Mouse (Mus musculus): ENCODE measurements around the gene Gm5129. TPM values are rescaled to one million over a fixed set of nuclear protein-coding genes. Genes with fewer than 3 reads are reported as not detected.
A peak's percentile ranks its signal among the peaks of the same experiment; 100 is the strongest.
"Not testable (repeated sequence)": the region's sequence is repeated elsewhere in the genome, so short reads cannot be mapped to it uniquely, and the experiment has no call there.

The Gm5129 gene
- not detected for total RNA-seq (2021)
- long read RNA-seq, experiment 1, partial matches to known transcripts = 0 of 1 reads
- long read RNA-seq, experiment 1, other reads (novel, unspliced or antisense) = 0 of 1 reads
- long read RNA-seq, experiment 2 = 0 reads

DNA sequence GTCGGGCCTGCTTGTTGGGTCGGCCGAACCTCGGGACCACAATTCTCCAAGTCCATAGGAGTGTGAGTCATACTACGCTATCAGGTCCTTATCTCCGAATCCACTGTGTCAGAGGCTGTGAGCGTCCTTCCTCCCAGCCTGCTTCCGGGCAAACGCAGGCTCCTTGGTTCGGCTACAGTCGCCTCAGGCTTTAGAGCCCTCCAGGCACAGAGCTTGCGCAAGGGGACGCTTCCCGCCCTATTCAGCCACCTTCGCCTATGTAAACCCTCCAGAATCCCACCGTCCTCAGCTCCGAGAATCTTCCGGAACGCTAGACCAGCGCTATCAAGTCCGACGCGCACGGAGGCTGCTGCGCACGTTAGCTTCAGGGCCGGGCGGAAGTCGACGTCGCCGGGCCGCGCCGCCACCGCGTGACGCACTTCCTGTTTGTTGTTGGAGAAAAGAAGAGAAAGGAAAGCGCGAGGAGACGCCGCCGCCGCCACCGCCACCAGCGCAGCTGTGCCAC, at the start of gene Gm5129, which contains the start of gene Dnajb6:
TSS of gene Gm5129 (minus strand) at position 380 of the 505 bp plus-strand sequence.
TSS of gene Dnajb6 (plus strand) at position 132 of the 505 bp plus-strand sequence.
- peak; percentile 99 for DNase-seq

GRCm38 (mm10) chr5:29784906-29785305, 49.2 kb upstream of the Gm5129 start:
- DNase-seq = not testable (repeated sequence)

GRCm38 (mm10) chr5:29782261-29782660, 46.5 kb upstream of the Gm5129 start:
- no peak for DNase-seq

GRCm38 (mm10) chr5:29779733-29780132, 44.0 kb upstream of the Gm5129 start:
- not testable (repeated sequence) for DNase-seq

DNA sequence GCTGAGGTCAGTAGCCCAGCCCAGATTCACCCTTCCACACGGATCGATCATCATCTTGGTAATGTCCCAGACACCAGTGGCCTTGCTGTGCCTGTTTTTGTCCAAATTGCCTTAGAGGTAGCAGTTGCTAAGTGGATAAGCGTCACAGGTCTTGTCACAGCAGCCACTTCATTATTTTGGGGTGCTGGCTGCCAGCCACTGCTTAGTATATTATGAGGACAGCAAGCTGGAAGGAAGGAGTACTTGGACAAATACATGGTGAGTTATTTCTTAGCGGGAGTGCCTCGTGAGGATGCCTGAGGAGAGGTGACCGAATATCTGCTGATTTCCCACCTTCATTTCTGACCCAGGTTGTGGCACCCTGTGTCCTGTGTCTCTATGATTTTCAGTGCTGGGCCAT, 42.3 kb upstream of the Gm5129 start:
- no peak for DNase-seq

GRCm38 (mm10) chr5:29775437-29775836, 39.7 kb upstream of the Gm5129 start:
- no peak for DNase-seq

DNA sequence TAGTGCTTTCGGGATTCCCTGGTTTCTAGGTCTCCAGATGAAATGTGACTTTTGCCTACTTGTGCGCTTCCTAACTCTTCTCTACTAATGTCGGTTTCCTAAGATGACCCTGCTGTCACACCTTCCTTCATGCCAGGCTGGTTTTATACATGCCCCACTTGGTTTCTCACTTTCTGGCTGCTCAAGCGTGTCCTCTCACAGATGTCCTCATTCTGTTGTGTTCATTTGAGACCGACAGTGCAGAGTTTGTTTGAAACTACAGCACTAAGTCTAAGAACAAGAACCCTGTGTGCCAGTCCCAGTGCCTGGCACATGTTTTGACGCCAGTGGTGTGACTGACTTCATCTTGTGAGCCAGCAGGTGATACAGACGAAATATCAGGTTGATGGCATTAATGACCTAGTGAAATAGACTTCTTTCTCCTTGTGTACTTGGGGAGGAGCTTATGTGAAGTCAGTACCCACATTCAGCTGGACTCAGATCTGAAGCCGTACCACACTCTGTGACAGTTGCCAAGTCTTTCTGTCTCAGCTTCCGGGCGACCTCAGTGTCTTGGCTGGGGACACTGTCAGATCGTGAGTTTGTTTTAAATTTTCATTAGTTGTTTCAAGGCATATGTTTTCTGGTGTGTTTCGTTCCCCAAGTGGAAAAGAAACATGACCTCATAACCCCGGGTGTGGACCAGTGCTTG, 37.9 kb upstream of the Gm5129 start:
- no peak for DNase-seq

- no peak for DNase-seq
Measured at GRCm38 (mm10) chr5:29772651-29773330, 37.1 kb upstream of the Gm5129 start.

DNA sequence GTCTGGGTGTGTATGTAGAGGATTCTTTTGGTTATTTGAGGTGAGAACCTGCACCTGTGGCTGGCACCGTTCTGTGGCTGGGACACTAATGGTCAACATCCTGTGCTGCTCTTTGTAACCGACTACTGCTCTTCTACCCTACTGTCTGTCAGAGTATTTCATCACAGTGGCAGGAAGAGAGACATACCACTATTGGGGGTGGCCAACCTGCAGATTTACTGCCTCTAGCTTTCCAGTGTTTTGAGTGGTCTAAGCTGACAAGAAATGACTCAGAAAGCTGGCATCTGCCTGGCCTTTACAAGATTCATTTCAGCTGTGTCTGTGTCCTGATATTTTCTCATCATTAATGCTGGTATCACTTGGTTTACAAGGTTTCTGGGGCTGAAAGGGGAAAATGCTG, 36.3 kb upstream of the Gm5129 start:
- DNase-seq = no peak

DNA sequence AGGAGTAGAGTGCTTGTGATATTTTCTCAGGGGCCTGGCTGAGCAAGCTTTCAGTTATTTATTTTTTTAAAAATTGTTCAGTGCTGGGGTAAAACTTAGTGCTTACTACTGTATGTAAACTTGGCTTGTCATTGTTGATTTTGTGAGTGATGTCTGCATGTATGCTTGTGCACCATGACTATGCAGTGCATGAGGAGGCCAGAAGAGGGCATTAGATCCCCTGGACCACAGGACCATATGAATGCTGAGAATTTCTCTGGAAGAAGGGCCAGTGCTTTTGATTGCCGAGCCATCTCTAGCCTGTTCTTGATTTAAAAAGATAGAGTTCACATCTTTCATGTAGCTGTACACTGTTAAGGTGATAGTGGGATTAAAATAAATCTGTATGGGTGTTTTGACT, 35.2 kb upstream of the Gm5129 start:
- DNase-seq = no peak

- DNase-seq = no peak
Measured at GRCm38 (mm10) chr5:29759318-29759717, 23.6 kb upstream of the Gm5129 start.

GRCm38 (mm10) chr5:29752894-29753293, 17.2 kb upstream of the Gm5129 start:
- no peak for DNase-seq

DNA sequence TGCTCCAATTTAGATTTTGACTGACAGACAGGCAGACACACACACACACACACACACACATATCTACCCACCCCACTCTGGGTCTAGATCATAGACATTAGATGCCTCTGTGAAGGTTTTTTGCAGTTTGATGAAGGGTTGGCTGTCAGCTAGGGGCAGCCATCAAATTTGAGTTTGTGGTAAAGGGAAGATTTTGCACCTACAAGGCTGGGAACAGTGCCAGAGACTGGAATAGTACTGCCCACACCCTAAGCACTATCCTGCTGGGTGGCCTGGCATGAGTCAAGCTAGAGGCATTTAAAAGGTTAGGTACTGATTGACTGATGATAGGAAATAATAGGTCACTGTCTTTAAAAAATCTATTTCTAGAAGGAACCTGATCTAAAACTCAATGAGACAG, 15.6 kb upstream of the Gm5129 start:
- peak; percentile 38 for DNase-seq

DNA sequence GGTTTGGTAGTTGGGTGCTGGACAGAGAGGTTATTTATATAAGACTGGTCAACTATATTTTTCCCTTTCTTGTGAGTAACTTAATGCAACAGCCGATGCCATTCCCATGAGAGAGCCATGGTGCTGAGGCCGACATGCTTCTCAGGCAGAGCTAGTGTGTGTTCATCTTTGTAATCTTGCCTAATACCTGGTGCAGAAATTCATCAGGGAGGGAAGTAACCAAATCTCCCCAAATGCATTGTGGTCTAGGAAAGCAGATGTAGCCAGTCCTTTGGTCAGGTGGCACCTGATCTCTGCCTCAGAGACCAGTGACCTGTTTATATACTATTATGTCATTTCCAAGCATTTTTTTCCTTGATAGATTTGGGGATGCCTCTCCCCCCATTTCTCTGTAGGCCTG, 11.9 kb upstream of the Gm5129 start:
- no peak for DNase-seq

- no peak for DNase-seq
Measured at GRCm38 (mm10) chr5:29741093-29741492, 5.4 kb upstream of the Gm5129 start.

- DNase-seq = no peak
Measured at GRCm38 (mm10) chr5:29740651-29741050, 4.9 kb upstream of the Gm5129 start.

- no peak for DNase-seq
Measured at GRCm38 (mm10) chr5:29738076-29738475, 2.3 kb upstream of the Gm5129 start.

DNA sequence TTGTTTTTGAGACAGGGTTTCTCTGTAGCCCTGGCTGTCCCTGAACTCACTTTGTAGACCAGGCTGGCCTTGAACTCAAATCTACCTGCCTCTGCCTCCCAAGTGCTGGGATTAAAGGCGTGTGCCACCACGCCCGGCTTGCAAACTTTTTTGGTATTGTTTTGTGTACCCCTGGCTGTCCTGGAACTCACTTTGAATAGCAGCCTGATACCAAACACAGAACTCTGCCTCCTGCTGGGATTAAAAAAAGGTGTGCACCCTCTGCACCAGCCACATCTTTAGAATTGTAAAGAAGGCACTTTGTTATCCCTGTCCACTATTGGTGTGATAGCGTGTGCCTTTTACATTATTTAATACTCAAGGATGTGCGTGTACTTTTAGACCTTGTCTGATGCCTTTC, 1.7 kb upstream of the Gm5129 start:
- DNase-seq = no peak

- no peak for DNase-seq
Measured at GRCm38 (mm10) chr5:29736942-29737341, 1.2 kb upstream of the Gm5129 start.

DNA sequence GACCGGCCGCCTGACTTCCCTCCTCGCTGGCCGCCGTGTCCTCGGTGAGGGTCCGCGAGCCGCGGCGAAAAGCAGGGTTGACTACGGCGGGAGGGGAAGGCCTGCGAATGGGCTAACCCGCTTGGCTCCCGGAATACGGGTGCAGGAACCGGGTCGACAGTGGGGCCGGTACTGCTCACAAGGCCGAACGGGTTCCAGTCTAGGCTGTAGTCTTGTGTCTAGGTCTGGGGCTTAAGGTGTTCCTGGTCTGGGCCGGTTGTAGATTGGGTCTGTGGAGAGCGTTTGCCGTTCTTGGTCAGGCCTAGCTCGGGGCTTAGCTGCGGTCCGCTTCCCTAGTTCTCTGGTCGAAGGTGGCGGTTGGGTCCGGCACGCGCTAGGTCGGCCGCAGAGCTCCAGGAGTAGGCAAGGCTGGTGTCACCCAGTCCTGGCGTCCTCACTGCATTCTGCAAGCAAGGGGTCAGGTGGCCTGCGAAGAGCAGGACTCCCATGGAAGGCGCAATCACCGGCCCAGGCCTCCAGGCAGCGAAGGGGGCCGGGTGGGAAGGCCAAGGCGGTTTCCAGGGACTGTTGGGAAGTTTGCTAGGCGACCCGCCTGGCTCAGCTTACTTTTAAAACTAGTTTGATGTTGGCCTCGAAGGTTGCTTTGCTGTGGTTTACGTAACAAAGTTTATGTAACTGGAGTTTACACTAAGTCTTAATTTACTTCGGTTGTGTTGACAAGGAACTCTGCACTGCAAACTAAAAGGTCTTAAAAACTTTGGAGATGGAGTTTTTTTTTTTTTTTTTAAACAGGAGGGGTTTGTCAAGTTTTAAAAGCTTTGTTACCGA, 551 bp upstream of the Gm5129 start:
- DNase-seq = peak; percentile 70

- no peak for DNase-seq
Measured at GRCm38 (mm10) chr5:29734831-29735510, 765 bp downstream of the Gm5129 start.

DNA sequence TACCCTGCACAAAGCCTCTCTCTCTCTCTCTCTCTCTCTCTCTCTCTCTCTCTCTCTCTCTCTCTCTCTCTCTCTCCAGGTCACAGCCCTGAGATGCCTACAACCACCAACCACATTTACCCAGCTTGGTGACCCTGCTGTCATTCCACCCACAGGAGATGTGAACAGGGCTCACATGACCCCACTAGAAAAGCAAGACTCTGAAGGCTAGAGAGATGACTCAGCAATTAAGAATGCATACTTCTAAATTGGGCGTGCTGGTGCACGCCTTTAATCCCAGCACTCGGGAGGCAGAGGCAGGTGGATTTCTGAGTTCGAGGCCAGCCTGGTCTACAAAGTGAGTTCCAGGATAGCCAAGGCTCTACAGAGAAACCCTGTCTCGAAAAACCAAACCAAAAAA, 9.7 kb downstream of the Gm5129 start:
- not testable (repeated sequence) for DNase-seq

Measured in adrenal gland, postnatal 10 days (tissue).